Mouse (Mus musculus): ENCODE results near the gene Ndufs1.

DNA sequence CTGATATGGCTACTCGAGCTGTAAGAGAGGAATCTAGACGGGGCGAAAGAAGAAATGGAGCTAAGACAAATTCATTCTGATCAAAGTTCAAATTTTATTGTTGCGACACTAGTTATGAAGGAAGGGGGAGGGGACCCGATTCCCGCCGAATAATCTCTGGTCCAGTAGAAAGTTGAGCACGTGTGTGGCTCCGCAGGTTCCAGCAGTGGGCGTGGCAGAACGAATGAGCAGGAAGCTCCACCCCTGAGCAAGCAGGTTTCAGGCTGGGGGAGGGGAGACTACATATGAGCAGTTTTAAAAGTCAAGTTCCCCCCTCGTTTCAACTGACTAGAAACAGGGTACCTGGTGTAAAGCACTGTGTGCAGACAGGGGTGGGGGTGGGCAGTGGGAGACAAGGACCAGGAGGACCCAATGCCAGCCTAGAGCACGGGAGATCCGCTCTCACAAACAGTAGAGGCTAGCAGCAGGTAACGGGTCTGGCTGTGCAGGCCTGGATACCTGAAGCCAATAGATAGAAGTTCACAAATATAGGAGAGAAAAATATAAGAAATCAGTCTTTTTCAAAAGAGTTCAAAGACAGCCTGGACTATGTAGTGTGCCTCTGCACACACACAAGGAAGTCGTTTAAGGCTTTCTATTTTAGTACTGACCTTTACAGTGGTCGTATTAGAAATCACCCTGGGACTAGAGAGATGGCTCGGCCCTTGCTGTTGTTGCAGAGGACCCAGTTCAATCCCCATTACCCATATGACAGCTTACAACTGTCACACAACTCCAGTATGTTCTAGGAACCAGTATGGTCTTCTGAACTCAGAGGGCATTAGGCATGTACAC, 46.6 kb downstream of the Ndufs1 start:
- TF ChIP-seq POLR2A (IDR thresholded peaks at IDR 0.05; ENCODE audit: control insufficient read depth, extremely low read depth, insufficient read depth, low read length, poor library complexity) (no peak), CTCF (IDR thresholded peaks at IDR 0.05; ENCODE audit: borderline replicate concordance, control insufficient read depth, extremely low read depth, insufficient read depth, low read length, poor library complexity) (no peak)

Data from thymus, adult 2 months (tissue).